In genomic region chr4:148060120-148061085, GRCm38 (mm10) we compare ENCODE assay signal across 1 mouse cellular context.
TF ChIP-seq lines count a peak whose summit lies in the region.

No protein-coding gene starts in this region.

TF ChIP-seq in CH12.LX, 34 proteins besides CTCF, POLR2A, EP300 and RAD21:
- no peak for TF ChIP-seq MEF2A (IDR thresholded peaks at IDR 0.05; ENCODE audit: borderline replicate concordance, low read depth, low read length)
- TF ChIP-seq SMC3 (IDR thresholded peaks at IDR 0.05; ENCODE audit: low read depth, low read length), result peak; percentile 57
- no peak for TF ChIP-seq ZMIZ1 (IDR thresholded peaks at IDR 0.05; ENCODE audit: low read depth, low read length)
- no peak for TF ChIP-seq CHD2 (IDR thresholded peaks at IDR 0.05; ENCODE audit: low read length)
- TF ChIP-seq KAT2A (IDR thresholded peaks at IDR 0.05; ENCODE audit: insufficient replicate concordance, low read length), result no peak
- no peak for TF ChIP-seq TBP (conservative IDR thresholded peaks at IDR 0.05; ENCODE audit: low read depth, low read length)
TF ChIP-seq in CH12.LX: peak in this region for 1.
